Mouse (Mus musculus): ENCODE measurements at regions not wholly inside any gene's neighbourhood (a gene's known extent, or its start where the extent isn't known, plus 50 kb on each side); places are given as distances from the start of the nearest gene placed in this dataset.

DNA sequence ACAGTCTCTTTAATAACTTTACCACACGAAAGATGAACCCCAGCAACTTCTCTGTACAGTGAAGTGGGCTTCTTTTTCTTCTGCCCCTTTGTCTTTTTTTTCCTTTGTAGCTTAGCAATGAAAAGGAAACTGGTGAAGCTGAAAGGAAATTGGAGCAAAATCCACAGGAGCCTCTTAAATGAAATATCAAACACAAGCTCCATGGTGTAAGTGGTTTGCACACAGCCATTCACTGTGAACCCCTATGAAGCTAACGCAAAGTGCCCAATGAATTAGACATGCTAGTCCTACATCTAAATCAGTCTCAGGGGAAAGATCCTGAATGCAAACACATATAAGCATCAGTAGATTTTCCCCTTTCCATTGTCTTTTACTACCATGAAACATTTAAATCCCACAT is 697.5 kb downstream of the Phf3 start:
- TF ChIP-seq CTCF (IDR thresholded peaks at IDR 0.05; ENCODE audit: low read depth) (no peak), EP300 (optimal IDR thresholded peaks at IDR 0.05) (no peak)
